Mouse (Mus musculus) olfactory bulb, adult 2 months (tissue): ENCODE measurements around the gene Gas7. TPM values are rescaled to one million over a fixed set of nuclear protein-coding genes. Genes with fewer than 3 reads are reported as not detected.

Experiments used
- H3K27ac ChIP-seq: fragments of 200-500 bp; 2 replicates; pipeline ENCODE4 v1.5.1; 2012; ENCODE audit warnings: low read depth, low read length; ENCODE audit not compliant: insufficient read depth
- H3K4me1 ChIP-seq: fragments of 200-500 bp; 2 replicates; pipeline ENCODE4 v1.6.1; 2012; ENCODE audit warnings: low read length; ENCODE audit not compliant: control insufficient read depth, insufficient read depth
- H3K4me3 ChIP-seq: fragments of 200-500 bp; 2 replicates; pipeline ENCODE4 v1.5.1; 2012; ENCODE audit warnings: mild to moderate bottlenecking, low read depth, low read length, moderate library complexity; ENCODE audit not compliant: insufficient read depth
- CTCF ChIP-seq: fragments of 200-500 bp; IDR thresholded peaks from 2 replicates; pipeline ENCODE4 v1.5.1; 2012; ENCODE audit warnings: low read depth, mild to moderate bottlenecking, low read length, moderate library complexity; ENCODE audit not compliant: insufficient read depth
- POLR2A ChIP-seq: fragments of 200-500 bp; IDR thresholded peaks from 2 replicates; pipeline ENCODE4 v1.6.1; 2012; ENCODE audit warnings: mild to moderate bottlenecking, low read depth, low read length, moderate library complexity; ENCODE audit not compliant: insufficient read depth
- WGBS: fragments of 180-500 bp; shearing (Covaris S2); methylation state at CpG from one replicate; pipeline ENCODE4 v1.1.7; 2018; 5-methylcytosine and 5-hydroxymethylcytosine counted together
- polyA plus RNA-seq: library from polyadenylated mRNA; stranded (reverse); fragments of >200 nt; gene quantifications from 2 replicates; pipeline ENCODE4 v1.2.4, GENCODE M21; 2012; ENCODE audit warnings: low replicate concordance; ENCODE audit not compliant: missing spikeins, insufficient read depth, insufficient read length

The Gas7 gene
- polyA plus RNA-seq, 1 experiment: not detected

DNA sequence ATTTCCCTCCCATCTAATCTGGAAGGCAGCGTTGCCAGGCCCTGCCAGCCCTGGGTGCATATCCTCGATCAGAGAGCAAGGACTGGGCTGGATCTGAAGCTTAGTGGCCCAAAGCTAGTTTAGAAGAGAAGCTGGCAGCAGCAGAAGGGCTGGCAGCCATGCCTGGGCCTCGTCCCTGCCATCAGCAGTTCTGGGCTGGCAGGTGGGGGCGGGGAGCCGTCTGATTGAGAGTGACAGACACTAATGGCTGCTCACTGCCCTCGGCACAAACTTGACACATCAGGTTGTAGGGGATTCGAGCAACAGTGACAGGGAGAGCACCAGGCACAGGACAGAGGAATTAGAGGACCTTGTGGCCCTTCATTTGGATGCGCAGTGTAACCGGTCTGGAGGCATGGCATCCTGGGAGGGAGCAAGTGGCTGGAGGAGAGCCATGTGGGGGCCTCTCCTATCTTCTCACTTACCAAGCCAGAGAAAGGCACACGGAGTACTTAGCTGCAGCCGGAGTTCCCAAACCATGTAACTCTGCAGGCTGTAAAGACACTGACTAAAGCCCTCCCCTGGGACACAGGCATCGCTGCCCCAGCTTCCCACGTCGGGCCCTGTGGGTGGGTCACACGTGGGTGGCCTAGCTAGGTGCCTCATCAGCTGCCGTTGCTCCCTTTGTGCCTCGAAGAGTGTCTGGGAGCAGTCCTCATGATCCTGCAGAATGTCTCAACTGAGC is 200.2 kb downstream of the Gas7 start:
- peak overlapping the region; percentile 87 for H3K27ac ChIP-seq
- TF ChIP-seq POLR2A: no peak
- no peak for TF ChIP-seq CTCF
- H3K4me3 ChIP-seq: no peak overlapping the region
- 42% methylated on average over 17 of the region's 17 CpGs for WGBS
- H3K4me1 ChIP-seq: peaks cover 71% of the 10 kb centered on the region

DNA sequence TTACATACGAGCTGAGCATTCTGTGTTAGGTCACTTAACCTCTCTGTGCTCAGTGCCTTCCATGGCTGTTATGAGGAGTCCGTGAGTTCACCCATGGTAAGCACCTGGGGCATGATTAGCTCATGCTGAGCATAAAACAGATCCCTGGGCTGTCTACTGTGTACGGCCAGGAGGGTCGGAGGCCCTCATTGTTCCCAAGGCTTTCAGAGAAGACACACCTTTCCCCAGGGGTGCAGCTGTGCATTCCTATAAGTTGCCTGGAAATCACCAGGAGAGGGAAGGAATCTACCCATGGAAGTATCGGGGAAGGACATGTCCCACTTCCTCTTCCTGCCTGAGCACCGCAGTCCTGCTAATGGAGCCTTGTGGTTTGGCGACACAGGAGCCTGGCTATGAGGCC is 201.1 kb downstream of the Gas7 start:
- no peak overlapping the region for H3K27ac ChIP-seq
- TF ChIP-seq POLR2A (no peak), CTCF (no peak)
- peaks cover 65% of the 10 kb centered on the region for H3K4me1 ChIP-seq
- 95% methylated on average over 7 of the region's 7 CpGs for WGBS
- H3K4me3 ChIP-seq: no peak overlapping the region

DNA sequence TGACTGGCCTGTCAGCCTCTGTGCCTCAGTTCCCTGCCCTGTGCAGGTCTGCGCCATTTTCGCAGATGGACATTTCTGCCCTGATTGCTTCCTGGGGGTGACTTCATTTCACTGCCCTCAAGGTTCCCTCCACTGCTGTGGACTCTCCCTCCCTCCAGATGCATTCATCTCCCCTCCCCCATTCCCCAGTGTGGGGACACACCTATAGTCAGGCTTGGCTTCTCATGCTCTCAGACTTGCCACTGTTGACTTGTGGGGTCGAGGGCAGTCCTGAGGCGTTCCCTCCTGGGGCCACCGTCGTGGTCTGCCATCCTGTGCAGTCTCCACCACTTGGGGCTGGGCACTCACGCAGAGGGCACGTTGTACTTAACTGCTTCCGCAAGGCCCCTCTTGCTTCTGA is 201.6 kb downstream of the Gas7 start:
- H3K27ac ChIP-seq: no peak overlapping the region
- 90% methylated on average over 9 of the region's 9 CpGs for WGBS
- no peak for TF ChIP-seq CTCF
- peaks cover 63% of the 10 kb centered on the region for H3K4me1 ChIP-seq
- H3K4me3 ChIP-seq: no peak overlapping the region

DNA sequence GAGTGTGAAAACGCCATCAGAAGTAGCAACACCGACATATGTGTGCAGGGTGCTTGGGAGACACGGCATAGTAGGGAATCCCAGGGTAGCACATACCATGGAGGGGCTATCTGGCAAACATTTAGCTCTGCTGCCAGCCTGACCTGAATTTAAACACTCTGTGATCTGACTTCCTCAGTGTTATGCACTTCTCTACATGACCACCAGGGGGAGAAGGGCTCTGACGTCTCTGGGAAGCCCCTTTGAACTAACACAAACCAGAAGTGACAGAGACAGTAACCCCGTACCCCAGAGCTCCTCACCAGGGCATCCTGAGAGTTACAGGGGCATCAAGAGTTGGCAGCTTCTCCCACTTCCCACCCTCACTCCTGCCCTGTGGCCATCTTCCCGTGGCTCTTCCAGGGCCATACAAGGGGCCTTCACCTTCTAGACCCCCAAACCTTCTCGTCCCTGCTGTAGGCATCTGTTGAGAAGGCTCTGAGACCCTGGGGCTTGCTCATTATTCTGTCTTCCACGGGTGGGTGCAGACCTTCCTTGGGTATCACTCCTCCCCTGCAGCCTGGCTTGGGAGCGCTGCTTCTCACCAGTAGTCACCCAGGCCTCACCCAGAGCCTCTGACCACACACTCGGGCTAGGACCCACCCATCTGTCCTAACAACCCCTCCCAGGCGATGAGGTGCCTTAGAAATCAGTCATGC is 202.6 kb downstream of the Gas7 start:
- TF ChIP-seq CTCF (peak; percentile 37; the same call in 1 of the 2 replicates), POLR2A (no peak)
- WGBS: 52% methylated on average over 11 of the region's 11 CpGs
- no peak overlapping the region for H3K4me3 ChIP-seq
- H3K4me1 ChIP-seq: peaks cover 57% of the 10 kb centered on the region
- no peak overlapping the region for H3K27ac ChIP-seq

DNA sequence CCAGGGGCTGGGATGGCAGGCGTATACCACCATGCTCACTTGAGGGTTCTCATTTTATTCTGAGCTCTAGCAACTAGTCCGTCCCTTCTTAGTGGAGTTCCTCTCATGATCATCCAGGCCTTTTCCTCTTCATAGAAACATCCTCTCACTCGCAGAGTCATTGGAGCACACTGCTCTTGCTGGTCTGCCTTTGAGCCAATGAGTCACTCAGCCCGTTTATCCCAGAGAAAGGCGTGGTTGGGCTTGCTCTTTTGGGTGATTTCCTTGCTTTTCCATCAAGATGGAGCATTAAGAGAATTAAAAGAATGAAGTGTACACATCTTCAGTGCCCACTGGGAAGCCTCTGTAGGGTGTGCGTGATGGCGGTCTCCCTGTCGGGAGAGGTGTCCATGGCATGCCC is 206.2 kb downstream of the Gas7 start:
- Histone ChIP-seq H3K4me1 (peaks cover 40% of the 10 kb centered on the region), H3K27ac (no peak overlapping the region), H3K4me3 (no peak overlapping the region)
- TF ChIP-seq CTCF (no peak), POLR2A (no peak)
- WGBS: 82% methylated on average over 8 of the region's 8 CpGs

DNA sequence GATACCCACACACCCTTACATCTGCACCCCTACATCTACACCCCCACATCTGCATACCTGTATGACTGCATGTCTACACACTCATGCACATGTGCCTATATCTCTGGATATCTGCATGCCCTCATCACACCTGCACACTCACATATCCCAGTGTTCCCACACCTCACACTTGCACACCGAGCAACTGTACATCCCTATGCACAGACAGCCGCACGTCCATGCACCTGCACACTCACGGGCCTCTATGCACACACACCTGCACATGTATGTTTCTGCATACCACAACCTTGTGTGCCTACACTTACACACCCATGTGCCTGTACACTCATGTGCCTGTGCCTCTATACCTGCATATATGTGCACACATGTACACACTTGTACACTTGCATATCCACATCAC is 208.2 kb downstream of the Gas7 start:
- no peak overlapping the region for H3K4me3 ChIP-seq
- H3K27ac ChIP-seq: no peak overlapping the region
- TF ChIP-seq POLR2A (no peak), CTCF (no peak)
- 97% methylated on average over 4 of the region's 4 CpGs for WGBS
- H3K4me1 ChIP-seq: peaks cover 33% of the 10 kb centered on the region

DNA sequence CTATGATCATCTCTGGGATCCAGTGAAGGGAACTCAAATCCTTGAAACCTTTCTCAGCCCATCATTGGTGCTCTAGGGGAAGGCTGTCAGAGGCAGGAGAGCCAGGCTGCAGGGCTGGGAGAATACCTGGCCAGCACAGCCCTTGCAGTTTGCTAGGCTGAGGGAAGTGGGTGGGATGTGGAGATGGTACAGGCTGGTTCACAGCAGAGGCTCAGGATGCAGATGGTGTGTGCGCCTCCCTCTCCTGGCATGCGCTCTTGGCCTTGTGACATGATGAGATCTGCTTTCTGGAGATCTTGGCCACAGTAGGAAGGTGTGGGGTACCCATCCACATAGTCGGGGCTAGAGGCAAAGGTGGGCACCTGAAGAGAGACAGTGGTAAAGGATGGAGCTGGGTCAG is 209.0 kb downstream of the Gas7 start:
- Histone ChIP-seq H3K4me1 (peaks cover 31% of the 10 kb centered on the region), H3K27ac (no peak overlapping the region), H3K4me3 (no peak overlapping the region)
- TF ChIP-seq CTCF: no peak
- TF ChIP-seq POLR2A: no peak
- 85% methylated on average over 3 of the region's 3 CpGs for WGBS

DNA sequence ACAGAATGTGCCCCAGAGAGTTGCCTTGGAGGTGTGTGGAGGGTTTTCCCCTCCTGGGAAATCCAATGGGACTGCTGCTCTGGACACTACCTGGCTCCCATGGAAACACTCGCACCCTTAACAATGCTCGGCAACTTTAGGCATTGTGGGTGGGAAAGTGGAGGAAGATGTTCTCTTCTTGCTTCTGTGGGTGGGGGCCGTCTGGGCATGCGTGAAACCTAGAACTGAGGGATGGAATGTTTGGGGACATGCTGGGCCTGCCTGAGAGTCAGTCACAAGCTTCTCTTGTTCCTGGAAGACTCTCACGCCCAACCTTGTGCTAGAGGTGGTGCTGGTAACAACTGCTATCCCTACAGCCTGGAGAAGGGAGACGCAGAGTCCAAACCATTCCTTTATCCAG is 209.7 kb downstream of the Gas7 start:
- TF ChIP-seq POLR2A (no peak), CTCF (no peak)
- Histone ChIP-seq H3K4me3 (no peak overlapping the region), H3K4me1 (peaks cover 31% of the 10 kb centered on the region), H3K27ac (no peak overlapping the region)
- 85% methylated on average over 6 of the region's 6 CpGs for WGBS

DNA sequence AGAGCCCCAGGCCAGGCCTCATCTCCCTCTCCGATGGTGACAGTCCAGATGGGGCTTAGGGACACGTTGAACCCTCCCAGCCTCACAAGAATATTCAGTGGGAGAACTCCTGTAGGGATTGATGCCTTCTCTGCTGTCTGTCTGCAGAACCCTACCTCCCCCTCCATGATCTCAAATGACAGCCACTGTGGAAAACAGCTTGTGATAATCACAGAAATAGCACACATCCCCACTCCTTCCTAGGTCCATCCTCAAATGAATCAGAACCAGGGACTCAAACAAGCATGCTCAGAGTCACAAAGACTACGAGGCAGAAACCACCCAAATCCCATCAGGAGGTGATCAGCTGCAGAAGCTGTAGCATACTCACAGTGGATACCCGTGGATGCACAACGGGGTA is 210.9 kb downstream of the Gas7 start:
- H3K27ac ChIP-seq: peak overlapping the region; percentile 3; the same call in 1 of the 2 replicates

More for the DNA sequence above, 210.9 kb downstream of the Gas7 start:
- Histone ChIP-seq H3K4me3 (no peak overlapping the region), H3K4me1 (peaks cover 34% of the 10 kb centered on the region)
- 75% methylated on average over 5 of the region's 5 CpGs for WGBS
- TF ChIP-seq CTCF: no peak
- TF ChIP-seq POLR2A: no peak
